Mouse (Mus musculus) hindbrain, embryonic 11.5 days (tissue): Measurements from ENCODE around the gene Gadd45a. TPM values are rescaled to one million over a fixed set of nuclear protein-coding genes. Genes with fewer than 3 reads are reported as not detected.

Experiments used
- ATAC-seq: fragments of 200-750 bp; cut with Nextera tagmentation; 2 replicates; pipeline ENCODE4 v1.8.0; 2017; ENCODE audit warnings: mild to moderate bottlenecking, moderate TSS enrichment, moderate library complexity; ENCODE audit not compliant: low FRiP score
- DNase-seq: peaks from one replicate; pipeline ENCODE4 v3.0.0-alpha.2; 2015; ENCODE audit warnings: low spot score
- H3K27ac ChIP-seq: fragments of 300-500 bp; sonication (generic); 2 replicates; pipeline ENCODE4 v1.5.1; 2014; ENCODE audit warnings: mild to moderate bottlenecking, low read depth, low read length
- H3K27me3 ChIP-seq: fragments of 300-500 bp; sonication (generic); 2 replicates; pipeline ENCODE4 v1.6.1; 2014; ENCODE audit warnings: mild to moderate bottlenecking, low read length, moderate library complexity, mixed read lengths; ENCODE audit not compliant: control insufficient read depth, insufficient read depth
- H3K36me3 ChIP-seq: fragments of 300-500 bp; sonication (generic); 2 replicates; pipeline ENCODE4 v1.6.1; 2014; ENCODE audit warnings: mild to moderate bottlenecking, low read length, moderate library complexity, mixed read lengths; ENCODE audit not compliant: control insufficient read depth, insufficient read depth
- H3K4me1 ChIP-seq: fragments of 300-500 bp; sonication (generic); replicated peaks from 2 replicates; pipeline ENCODE4 v1.6.1; 2014; ENCODE audit warnings: low read length, mixed read lengths; ENCODE audit not compliant: control insufficient read depth, insufficient read depth
- H3K4me2 ChIP-seq: fragments of 300-500 bp; sonication (generic); replicated peaks from 2 replicates; pipeline ENCODE4 v1.6.1; 2014; ENCODE audit warnings: mild to moderate bottlenecking, low read depth, low read length
- H3K4me3 ChIP-seq: fragments of 300-500 bp; sonication (generic); 2 replicates; pipeline ENCODE4 v1.5.1; 2014; ENCODE audit warnings: low read depth, low read length
- H3K9ac ChIP-seq: fragments of 300-500 bp; sonication (generic); 2 replicates; pipeline ENCODE4 v1.6.1; 2014; ENCODE audit warnings: low read depth, low read length
- H3K9me3 ChIP-seq: fragments of 300-500 bp; sonication (generic); 2 replicates; pipeline ENCODE4 v1.6.1; 2016; ENCODE audit warnings: low read length; ENCODE audit not compliant: control insufficient read depth
- WGBS: fragments of 180-500 bp; shearing (Covaris S2); extraction: QIAGEN DNeasy Blood & Tissue Kit; methylation state at CpG from one replicate; pipeline ENCODE4 v1.1.7; 2014; 5-methylcytosine and 5-hydroxymethylcytosine counted together
- polyA plus RNA-seq: library from polyadenylated mRNA; unstranded; fragments of >200 nt; fragmentation: Nextera tagmentation; extraction: Ambion mirVana; gene quantifications from 2 replicates; pipeline ENCODE4 v1.2.1, GENCODE M21; 2014

Gene Gadd45a
- polyA plus RNA-seq, 1 experiment from 2014 or later: 17.7 TPM

DNA sequence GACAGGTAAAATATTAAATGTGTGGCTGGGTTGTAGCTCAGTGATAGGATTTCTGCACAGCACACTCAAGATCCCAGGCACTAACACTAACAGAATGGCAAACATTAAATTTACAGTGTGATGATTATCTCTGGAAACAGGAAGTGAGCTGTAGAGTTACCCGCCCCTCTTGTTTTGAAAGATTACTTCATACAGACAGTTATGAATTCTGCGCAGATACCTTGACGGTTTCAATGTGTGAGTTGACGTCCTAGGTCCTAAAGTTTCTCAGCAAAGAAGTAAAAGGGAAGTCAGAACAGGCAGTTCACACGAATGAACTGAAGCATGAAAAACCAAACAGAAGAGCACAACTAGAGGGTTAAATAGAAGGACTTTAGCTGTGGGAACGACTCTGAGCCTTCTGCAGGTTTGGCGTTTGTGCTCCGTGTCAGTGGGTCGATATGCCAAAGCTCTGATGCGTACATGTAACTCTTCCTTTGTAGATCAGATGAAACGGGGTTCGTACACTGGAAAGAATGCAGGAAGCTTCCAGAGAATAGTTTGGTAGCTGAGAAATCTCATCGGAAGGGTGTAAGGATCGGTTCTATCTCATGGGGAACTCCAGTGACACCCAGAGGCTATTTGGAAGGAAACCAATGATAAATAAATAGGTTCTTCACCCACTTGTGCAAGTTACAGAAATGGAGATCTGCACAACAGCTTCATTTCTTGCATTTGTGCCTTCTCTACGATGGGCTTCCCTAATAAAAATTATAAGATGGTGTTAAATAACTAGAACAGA, 19.0 kb upstream of the Gadd45a start:
- no peak overlapping the region for H3K9ac ChIP-seq
- WGBS: 87% methylated on average over 15 of the region's 15 CpGs

DNA sequence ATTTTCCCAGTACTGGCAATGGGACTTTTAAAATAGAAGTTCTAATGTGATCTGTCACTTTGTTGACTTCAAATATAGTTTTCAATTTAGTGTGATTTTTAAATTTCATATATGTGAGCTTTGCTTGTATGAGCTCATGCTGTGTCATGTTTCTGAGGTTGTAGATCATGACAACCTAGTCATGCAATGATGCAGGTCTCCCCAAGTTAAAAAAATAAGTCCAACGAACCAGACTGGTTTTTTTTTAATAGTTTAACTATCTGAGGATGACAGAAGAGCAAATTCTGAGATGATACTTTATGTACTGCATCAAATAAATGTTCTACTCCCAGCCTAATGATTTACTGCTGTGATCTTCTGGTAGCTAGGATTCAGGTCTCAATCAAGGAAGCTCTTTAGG, 12.8 kb upstream of the Gadd45a start:
- Histone ChIP-seq H3K36me3 (no peaks in the 10 kb centered on the region), H3K4me1 (no peaks in the 10 kb centered on the region), H3K27ac (no peak overlapping the region), H3K4me3 (no peak overlapping the region), H3K4me2 (no peak overlapping the region), H3K9ac (no peak overlapping the region), H3K9me3 (no peaks in the 10 kb centered on the region), H3K27me3 (no peaks in the 10 kb centered on the region)
- DNase-seq: no peak
- no peak for ATAC-seq
- 72% methylated on average over 1 of the region's 1 CpGs for whole genome bisulfite sequencing

More for the DNA sequence above, 19.0 kb upstream of the Gadd45a start:
- Histone ChIP-seq H3K36me3 (no peaks in the 10 kb centered on the region), H3K4me2 (no peak overlapping the region), H3K27me3 (no peaks in the 10 kb centered on the region), H3K27ac (no peak overlapping the region), H3K9me3 (no peaks in the 10 kb centered on the region), H3K4me1 (no peaks in the 10 kb centered on the region), H3K4me3 (no peak overlapping the region)
- DNase-seq: no peak
- ATAC-seq: no peak

DNA sequence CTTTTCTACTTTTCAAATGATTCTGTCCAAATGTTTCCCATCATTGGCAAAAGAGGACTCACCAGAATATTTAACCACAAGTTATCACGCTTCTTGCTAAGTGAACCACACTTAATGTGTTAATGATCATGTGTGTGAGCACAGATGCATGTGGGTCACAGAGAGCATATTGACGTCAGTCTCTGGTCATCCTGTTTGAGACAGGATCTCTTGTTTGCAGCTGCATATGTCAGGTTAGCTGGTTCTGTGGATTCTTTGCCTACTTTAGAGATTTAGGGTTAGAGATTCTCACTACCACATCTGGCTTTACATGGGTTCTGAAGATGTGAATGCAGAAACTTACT, 12.4 kb upstream of the Gadd45a start:
- H3K4me2 ChIP-seq: no peak overlapping the region
- peak; percentile 60; the same call in 1 of the 2 replicates for ATAC-seq
- H3K9me3 ChIP-seq: no peaks in the 10 kb centered on the region
- H3K4me1 ChIP-seq: no peaks in the 10 kb centered on the region
- H3K36me3 ChIP-seq: no peaks in the 10 kb centered on the region
- WGBS: 50% methylated on average over 2 of the region's 2 CpGs
- no peak overlapping the region for H3K9ac ChIP-seq
- H3K4me3 ChIP-seq: no peak overlapping the region
- no peak for DNase-seq
- H3K27me3 ChIP-seq: no peaks in the 10 kb centered on the region
- H3K27ac ChIP-seq: no peak overlapping the region

GRCm38 (mm10) chr6:67048880-67049694, 11.8 kb upstream of the Gadd45a start:
- DNase-seq (no peak), ATAC-seq (peak; percentile 80)
- H3K4me1 ChIP-seq: no peaks in the 10 kb centered on the region
- H3K9ac ChIP-seq: no peak overlapping the region
- H3K4me2 ChIP-seq: no peak overlapping the region
- H3K27ac ChIP-seq: no peak overlapping the region
- no peaks in the 10 kb centered on the region for H3K9me3 ChIP-seq
- H3K4me3 ChIP-seq: no peak overlapping the region
- no peaks in the 10 kb centered on the region for H3K36me3 ChIP-seq
- 42% methylated on average over 7 of the region's 7 CpGs for WGBS
- no peaks in the 10 kb centered on the region for H3K27me3 ChIP-seq

DNA sequence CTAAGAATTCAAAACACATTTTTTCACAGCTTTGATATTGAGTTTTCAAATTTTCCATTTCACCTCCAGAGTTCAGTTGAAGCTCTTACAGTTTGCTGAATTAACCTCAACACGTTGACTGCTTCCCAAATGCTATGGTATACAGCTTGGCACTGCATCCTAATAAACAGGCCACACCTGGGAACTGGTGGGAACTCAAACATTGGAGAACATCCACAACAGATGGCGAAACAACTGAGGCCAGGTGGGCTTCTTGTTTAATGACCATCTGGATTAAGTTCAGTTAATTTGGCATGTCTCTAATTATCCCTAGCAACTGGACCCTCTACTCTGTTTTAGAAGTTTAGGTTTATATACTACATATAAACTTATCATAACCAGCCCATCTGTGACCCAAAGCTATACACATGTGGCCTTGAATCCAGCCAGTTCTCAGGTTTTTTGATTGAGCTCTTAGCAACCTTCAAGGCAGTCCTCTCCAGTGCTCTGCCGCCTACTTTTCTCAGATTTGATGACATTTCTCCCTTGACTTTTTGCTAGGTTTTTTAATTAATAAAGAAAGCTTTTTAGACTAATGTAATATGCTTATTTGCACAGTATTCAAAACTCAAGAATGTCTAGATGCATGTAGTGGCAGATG, 10.9 kb upstream of the Gadd45a start:
- Histone ChIP-seq H3K27me3 (no peaks in the 10 kb centered on the region), H3K4me2 (no peak overlapping the region), H3K4me1 (no peaks in the 10 kb centered on the region), H3K9me3 (no peaks in the 10 kb centered on the region), H3K4me3 (no peak overlapping the region), H3K27ac (no peak overlapping the region), H3K9ac (no peak overlapping the region), H3K36me3 (no peaks in the 10 kb centered on the region)
- no peak for DNase-seq
- no peak for ATAC-seq
- WGBS: 88% methylated on average over 3 of the region's 3 CpGs

DNA sequence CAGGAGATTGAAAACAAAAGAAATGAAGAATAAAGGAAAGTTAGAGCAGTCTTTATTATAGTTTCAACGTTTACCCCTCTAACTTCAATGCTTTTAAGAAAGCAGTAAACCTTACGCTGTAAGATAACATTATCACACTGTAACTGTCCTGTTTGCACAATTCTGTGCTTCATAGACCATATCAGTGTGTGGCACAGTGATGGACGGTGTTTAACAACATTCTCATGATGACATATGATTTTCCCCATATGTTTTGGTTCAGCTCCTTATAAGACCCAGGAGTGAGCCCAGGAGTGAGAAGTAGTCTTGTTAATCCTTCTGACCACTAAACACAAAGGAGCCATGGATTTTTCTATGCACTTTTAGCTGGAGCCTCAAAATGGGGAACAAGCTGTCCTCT, 9.7 kb upstream of the Gadd45a start:
- DNase-seq (no peak), ATAC-seq (no peak)
- 85% methylated on average over 3 of the region's 3 CpGs for WGBS
- H3K4me2 ChIP-seq: no peak overlapping the region
- no peak overlapping the region for H3K27ac ChIP-seq
- no peaks in the 10 kb centered on the region for H3K9me3 ChIP-seq
- no peaks in the 10 kb centered on the region for H3K4me1 ChIP-seq
- H3K4me3 ChIP-seq: no peak overlapping the region
- H3K9ac ChIP-seq: no peak overlapping the region
- no peaks in the 10 kb centered on the region for H3K36me3 ChIP-seq
- no peaks in the 10 kb centered on the region for H3K27me3 ChIP-seq

DNA sequence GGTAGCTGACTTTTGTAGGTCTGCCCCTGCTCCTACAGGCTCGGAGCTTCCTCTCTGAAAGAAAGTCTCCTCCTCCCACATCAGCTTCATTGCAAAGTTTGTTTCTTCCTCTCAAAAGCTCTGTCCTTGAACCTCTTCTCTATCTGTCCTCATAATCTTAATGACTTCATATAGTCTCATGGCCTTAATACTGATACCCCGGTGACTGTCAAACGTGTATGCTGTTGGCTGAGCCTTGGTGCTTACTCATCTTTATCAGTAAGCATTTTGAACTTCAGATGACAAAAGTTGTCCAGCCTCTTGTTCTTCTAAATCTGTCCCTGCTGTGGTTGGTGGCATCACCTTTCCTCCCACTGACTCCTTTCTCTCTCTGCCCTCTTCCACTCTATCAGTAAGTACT, 8.2 kb upstream of the Gadd45a start:
- WGBS: 87% methylated on average over 3 of the region's 3 CpGs
- ATAC-seq: no peak
- no peaks in the 10 kb centered on the region for H3K27me3 ChIP-seq
- no peaks in the 10 kb centered on the region for H3K4me1 ChIP-seq
- no peak overlapping the region for H3K4me2 ChIP-seq
- H3K9ac ChIP-seq: no peak overlapping the region
- no peaks in the 10 kb centered on the region for H3K36me3 ChIP-seq
- no peak overlapping the region for H3K4me3 ChIP-seq
- H3K27ac ChIP-seq: no peak overlapping the region
- no peak for DNase-seq
- no peaks in the 10 kb centered on the region for H3K9me3 ChIP-seq

GRCm38 (mm10) chr6:67040904-67041410, 3.7 kb upstream of the Gadd45a start:
- H3K9ac ChIP-seq: no peak overlapping the region
- ATAC-seq: no peak
- 66% methylated on average over 4 of the region's 4 CpGs for WGBS
- DNase-seq: no peak
- no peak overlapping the region for H3K4me2 ChIP-seq
- H3K36me3 ChIP-seq: no peaks in the 10 kb centered on the region
- H3K27me3 ChIP-seq: no peaks in the 10 kb centered on the region
- 0 out of 2 replicates have a peak, but pooled peaks cover under 1% of the 10 kb centered on the region for H3K4me1 ChIP-seq
- H3K9me3 ChIP-seq: no peaks in the 10 kb centered on the region
- no peak overlapping the region for H3K4me3 ChIP-seq
- no peak overlapping the region for H3K27ac ChIP-seq
